8 mouse cellular contexts compared by ENCODE assay signal in genomic region chr4:119421191-119421590, GRCm38 (mm10). TPM values are rescaled to one million over a fixed set of nuclear protein-coding genes. Genes with fewer than 3 reads are reported as not detected.
DNase-seq lines count a peak whose midpoint lies in the region; ATAC-seq and TF ChIP-seq lines count a peak whose summit lies in the region.

No protein-coding gene starts in this region.

- H3K4me2 ChIP-seq in heart, embryonic 13.5 days, result peak overlapping the region; percentile 86
- H3K4me2 ChIP-seq in hindbrain, embryonic 14.5 days (replicated peaks), result peak overlapping the region; percentile 78
- H3K4me2 ChIP-seq in midbrain, embryonic 11.5 days, result peak overlapping the region; percentile 88

- H3K9me3 ChIP-seq in heart, embryonic 13.5 days, result no peaks in the 10 kb centered on the region
- no peaks in the 10 kb centered on the region for H3K9me3 ChIP-seq in G1E (replicated peaks)
- no peaks in the 10 kb centered on the region for H3K9me3 ChIP-seq in hindbrain, embryonic 14.5 days (ENCODE audit: control insufficient read depth, low read length)
- H3K9me3 ChIP-seq in midbrain, embryonic 11.5 days (ENCODE audit: control insufficient read depth, low read length), result no peaks in the 10 kb centered on the region

- no peaks in the 10 kb centered on the region for H3K27me3 ChIP-seq in heart, embryonic 13.5 days (replicated peaks)
- no peaks in the 10 kb centered on the region for H3K27me3 ChIP-seq in G1E (ENCODE audit: insufficient read depth, low read length)
- H3K27me3 ChIP-seq in hindbrain, embryonic 14.5 days (ENCODE audit: control insufficient read depth, insufficient read depth, low read length), result no peaks in the 10 kb centered on the region
- no peaks in the 10 kb centered on the region for H3K27me3 ChIP-seq in midbrain, embryonic 11.5 days (ENCODE audit: control insufficient read depth, insufficient read depth, low read length)

- H3K9ac ChIP-seq in heart, embryonic 13.5 days, result peak overlapping the region; percentile 91
- H3K9ac ChIP-seq in hindbrain, embryonic 14.5 days, result peak overlapping the region; percentile 79
- H3K9ac ChIP-seq in midbrain, embryonic 11.5 days (ENCODE audit: low read length), result no peak overlapping the region; the same call in 1 of the 2 replicates

- peaks cover 18% of the 10 kb centered on the region for H3K36me3 ChIP-seq in heart, embryonic 13.5 days
- peaks cover 18% of the 10 kb centered on the region for H3K36me3 ChIP-seq in G1E (replicated peaks)
- H3K36me3 ChIP-seq in hindbrain, embryonic 14.5 days (replicated peaks; ENCODE audit: control insufficient read depth, insufficient read depth), result 0 out of 2 replicates have a peak, but pooled peaks cover 5% of the 10 kb centered on the region
- no peaks in the 10 kb centered on the region for H3K36me3 ChIP-seq in midbrain, embryonic 11.5 days (ENCODE audit: control insufficient read depth, insufficient read depth, low read length)

- peaks cover 36% of the 10 kb centered on the region for H3K4me1 ChIP-seq in heart, embryonic 13.5 days
- H3K4me1 ChIP-seq in G1E (ENCODE audit: insufficient read depth, low read depth, low read length), result peaks cover 69% of the 10 kb centered on the region
- H3K4me1 ChIP-seq in hindbrain, embryonic 14.5 days (replicated peaks; ENCODE audit: control insufficient read depth, insufficient read depth, low read length), result peaks cover 16% of the 10 kb centered on the region
- peaks cover 12% of the 10 kb centered on the region for H3K4me1 ChIP-seq in midbrain, embryonic 11.5 days (ENCODE audit: control insufficient read depth, insufficient read depth, low read length)

- H3K27ac ChIP-seq in heart, embryonic 13.5 days (replicated peaks), result 0 out of 2 replicates have a peak overlapping the region, but pooled peaks have one; percentile 92
- H3K27ac ChIP-seq in hindbrain, embryonic 14.5 days, result no peak overlapping the region
- H3K27ac ChIP-seq in midbrain, embryonic 11.5 days (ENCODE audit: low read depth, low read length), result no peak overlapping the region

- TF ChIP-seq CTCF in G1E (IDR thresholded peaks at IDR 0.05; ENCODE audit: low read depth, low read length), result no peak

- H3K4me3 ChIP-seq in heart, embryonic 13.5 days, result peak overlapping the region; percentile 71
- peak overlapping the region; percentile 84 for H3K4me3 ChIP-seq in G1E (ENCODE audit: low read depth, low read length)
- peak overlapping the region; percentile 61 for H3K4me3 ChIP-seq in hindbrain, embryonic 14.5 days (replicated peaks; ENCODE audit: low read length)
- peak overlapping the region; percentile 67 for H3K4me3 ChIP-seq in midbrain, embryonic 11.5 days (ENCODE audit: low read depth, low read length)

- no peak for DNase-seq in heart, postnatal 10 days
- no peak for DNase-seq in G1E (ENCODE audit: low spot score)
- DNase-seq in hindbrain, embryonic 14.5 days (ENCODE audit: low spot score), result no peak
- no peak for DNase-seq in midbrain, embryonic 11.5 days (ENCODE audit: low spot score, missing footprints)
- DNase-seq in right cerebral cortex, postnatal 25 days, result no peak
- DNase-seq in cerebellum, adult 11 months, result no peak
- no peak for DNase-seq in right cerebral cortex, postnatal 10 days (ENCODE audit: low spot score in 2 of 2)

- no peak for ATAC-seq in heart, embryonic 13.5 days (ENCODE audit: extremely low read depth, insufficient number of reproducible peaks, low FRiP score, low TSS enrichment)
- no peak for ATAC-seq in G1E (ENCODE audit: extremely low read depth, insufficient number of reproducible peaks, low FRiP score, poor library complexity, severe bottlenecking)
- no peak for ATAC-seq in hindbrain, embryonic 14.5 days (ENCODE audit: low FRiP score)
- no peak for ATAC-seq in midbrain, embryonic 11.5 days (ENCODE audit: low FRiP score)

- intact Hi-C loops in heart, postnatal 10 days (cut with DNase I), result loop anchor here (5.0 kb wide), 1 partner anchor 184 kb away; no protein-coding TSS in a partner anchor

- WGBS in heart, embryonic 13.5 days, result 26% methylated on average over 3 of the region's 3 CpGs
- 69% methylated on average over 3 of the region's 3 CpGs for WGBS in hindbrain, embryonic 14.5 days
- WGBS in midbrain, embryonic 11.5 days, result 80% methylated on average over 3 of the region's 3 CpGs

RNA-seq across cellular contexts. Expression of gene Ppcs, which starts 1.0 kb away (rescaled TPM):
- 28.0 and 28.9 TPM in 2 replicates for polyA plus RNA-seq in heart, embryonic 13.5 days (2015; fragmentation: Nextera tagmentation; extraction: Ambion mirVana)
- 10 to 100 TPM in 1 of 2 experiments, 1 to 10 TPM in 1; 9.6 to 17.0 TPM for total RNA-seq in heart, postnatal 10 days (2021)
- total RNA-seq in G1E (2014; fragmentation: Nextera tagmentation), result 4.7 and 12.6 TPM in 2 replicates
- total RNA-seq in G1E (2017), result 24.6 and 29.0 TPM in 2 replicates
- 12.2 and 14.4 TPM in 2 replicates for polyA plus RNA-seq in G1E (2012)
- 23.4 and 25.6 TPM in 2 replicates for polyA plus RNA-seq in hindbrain, embryonic 14.5 days (2014; fragmentation: Nextera tagmentation; extraction: Ambion mirVana)
- 21.6 and 22.1 TPM in 2 replicates for polyA plus RNA-seq in midbrain, embryonic 11.5 days (2014; fragmentation: Nextera tagmentation; extraction: Ambion mirVana)

RNA-seq across cellular contexts. Expression of gene Zmynd12, which starts 1.4 kb away (rescaled TPM):
- 0.13 and 0.29 TPM in 2 replicates for polyA plus RNA-seq in heart, embryonic 13.5 days (2015; fragmentation: Nextera tagmentation; extraction: Ambion mirVana)
- not detected for total RNA-seq in heart, postnatal 10 days (2021)
- total RNA-seq in G1E (2014; fragmentation: Nextera tagmentation), result 1.4 TPM in 1 of 2 replicates, not detected in the other
- not detected in 2 replicates for total RNA-seq in G1E (2017)
- 0.10 and 0.18 TPM in 2 replicates for polyA plus RNA-seq in G1E (2012)
- 0.23 and 0.83 TPM in 2 replicates for polyA plus RNA-seq in hindbrain, embryonic 14.5 days (2014; fragmentation: Nextera tagmentation; extraction: Ambion mirVana)
- 0.41 TPM in 1 of 2 replicates, not detected in the other for polyA plus RNA-seq in midbrain, embryonic 11.5 days (2014; fragmentation: Nextera tagmentation; extraction: Ambion mirVana)

RNA-seq across cellular contexts. Expression of gene Ccdc30, which starts 5.9 kb away (rescaled TPM):
- polyA plus RNA-seq in heart, embryonic 13.5 days (2015; fragmentation: Nextera tagmentation; extraction: Ambion mirVana), result 1.9 and 2.9 TPM in 2 replicates
- under 1 TPM; 0.35 to 0.65 TPM for total RNA-seq in heart, postnatal 10 days (2021)
- not detected in 2 replicates for total RNA-seq in G1E (2014; fragmentation: Nextera tagmentation)
- 0.17 and 0.60 TPM in 2 replicates for total RNA-seq in G1E (2017)
- polyA plus RNA-seq in G1E (2012), result not detected in 2 replicates
- polyA plus RNA-seq in hindbrain, embryonic 14.5 days (2014; fragmentation: Nextera tagmentation; extraction: Ambion mirVana), result 19.7 and 20.9 TPM in 2 replicates
- polyA plus RNA-seq in midbrain, embryonic 11.5 days (2014; fragmentation: Nextera tagmentation; extraction: Ambion mirVana), result 8.8 and 10.4 TPM in 2 replicates
